Mouse (Mus musculus): ENCODE measurements around the gene Nepn.

Gene Nepn

GRCm38 (mm10) chr10:52388922-52389430 lies at the start of gene Nepn:
Nepn (plus strand) TSS chr10:52388972.
- TF ChIP-seq GATA4 (IDR thresholded peaks at IDR 0.05; ENCODE audit: insufficient replicate concordance, low read length), result no peak

DNA sequence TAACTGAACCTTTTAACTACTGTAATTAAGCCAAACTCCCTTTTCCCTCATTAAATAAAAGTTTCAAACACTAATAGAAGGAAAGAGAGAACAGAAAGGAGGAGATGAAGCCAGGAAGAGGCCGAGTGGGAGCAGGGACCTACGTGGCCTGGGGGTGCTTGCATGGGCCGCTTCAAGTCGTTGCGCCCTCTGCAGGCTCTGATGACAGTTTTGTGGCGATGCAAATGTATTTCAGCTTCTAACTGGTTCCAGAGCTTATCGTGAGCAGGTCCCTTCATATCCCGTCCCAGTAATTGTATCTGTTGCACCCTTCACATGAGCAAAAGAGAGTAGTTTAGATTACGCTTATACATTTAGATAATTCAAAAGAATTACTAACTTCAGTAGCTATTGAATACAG lies 35.6 kb upstream of the Nepn start:
- TF ChIP-seq GATA4 (IDR thresholded peaks at IDR 0.05; ENCODE audit: insufficient replicate concordance, low read length), result no peak

DNA sequence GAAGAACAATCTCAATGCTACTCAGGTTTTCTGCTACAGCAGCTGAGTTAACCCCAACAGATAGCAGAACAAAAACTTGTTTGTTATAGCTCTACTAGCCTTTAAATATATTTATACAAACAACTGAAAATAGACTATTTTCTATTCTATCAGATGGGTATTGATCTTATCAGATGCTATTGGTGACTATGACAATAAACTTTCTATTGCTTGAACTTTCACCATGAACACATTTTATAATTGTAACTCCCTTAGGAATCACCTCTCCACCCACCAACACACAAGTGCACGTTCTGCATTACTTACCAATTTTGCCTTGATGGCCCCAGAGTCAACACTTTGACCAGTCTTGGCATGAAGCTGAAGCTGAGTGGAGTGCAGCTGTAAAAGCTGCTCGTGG lies 30.3 kb upstream of the Nepn start, which contains the start of gene Gm26741:
TSS of gene Gm26741 (plus strand) at position 301 of the 400 bp plus-strand sequence.
- TF ChIP-seq GATA4 (IDR thresholded peaks at IDR 0.05; ENCODE audit: insufficient replicate concordance, low read length), result no peak

DNA sequence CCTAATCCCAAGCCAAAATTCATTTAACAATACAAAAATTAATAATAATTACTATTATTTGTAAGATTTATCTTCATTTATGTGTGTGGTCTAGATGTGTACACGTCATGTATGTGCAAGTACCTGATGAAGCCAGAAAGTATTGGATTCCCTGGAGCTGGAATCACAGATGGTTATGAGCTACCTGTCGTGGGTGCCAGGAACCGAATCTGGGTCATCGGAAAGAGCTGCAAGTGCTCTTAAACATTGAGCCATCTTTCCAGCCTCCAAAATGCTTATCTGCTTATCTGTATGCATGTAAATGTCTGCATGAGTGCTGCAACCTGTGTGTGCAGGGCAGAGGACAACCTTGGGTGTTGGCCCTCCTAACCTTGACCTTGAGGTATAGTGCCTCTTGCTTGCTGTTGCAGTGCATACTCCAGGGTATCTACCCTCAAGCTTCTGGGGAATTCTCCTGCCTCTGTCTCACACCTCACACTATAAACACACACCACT lies 28.5 kb upstream of the Nepn start:
- no peak for TF ChIP-seq GATA4 (IDR thresholded peaks at IDR 0.05; ENCODE audit: insufficient replicate concordance, low read length)

- no peak for TF ChIP-seq GATA4 (IDR thresholded peaks at IDR 0.05; ENCODE audit: insufficient replicate concordance, low read length)
Measured at GRCm38 (mm10) chr10:52360862-52361609, 27.7 kb upstream of the Nepn start.

DNA sequence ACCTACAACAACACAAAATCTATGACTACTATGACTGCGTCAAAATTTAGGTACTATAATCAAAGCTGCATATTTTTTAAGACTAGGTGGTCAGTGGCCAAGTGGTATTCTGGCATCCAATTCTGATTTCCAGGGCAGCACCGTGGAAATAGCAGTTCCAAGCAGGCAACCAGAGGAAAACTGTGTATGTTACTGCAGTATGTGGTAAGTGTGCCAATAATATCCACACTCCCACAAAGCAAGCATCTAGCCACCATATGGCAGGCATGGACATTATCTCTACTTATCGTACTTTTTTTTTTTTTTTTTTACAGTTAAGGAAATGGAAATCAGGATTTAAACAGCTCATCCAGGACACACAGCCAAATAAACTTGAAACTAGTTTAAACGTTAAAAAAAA lies 20.4 kb upstream of the Nepn start:
- no peak for TF ChIP-seq GATA4 (IDR thresholded peaks at IDR 0.05; ENCODE audit: insufficient replicate concordance, low read length)

DNA sequence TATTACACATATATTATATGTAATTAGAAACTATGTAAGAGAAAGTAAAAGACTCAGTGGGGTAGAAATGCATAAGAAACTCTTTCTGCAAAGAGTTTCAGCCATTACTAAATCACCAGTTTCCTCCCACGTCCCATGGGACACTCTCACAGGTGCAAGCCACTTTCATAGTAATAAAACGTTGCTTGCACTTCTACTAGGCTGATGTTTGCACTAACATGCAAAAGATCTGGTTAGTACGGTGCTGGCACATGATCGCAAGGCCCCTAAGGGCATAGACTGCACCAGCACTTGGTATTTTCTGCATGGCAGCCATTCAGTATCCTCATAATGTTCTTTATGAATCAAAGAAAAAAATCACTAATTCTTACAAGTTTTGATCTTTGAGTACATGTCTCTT lies 14.9 kb upstream of the Nepn start:
- TF ChIP-seq GATA4 (IDR thresholded peaks at IDR 0.05; ENCODE audit: insufficient replicate concordance, low read length), result no peak

DNA sequence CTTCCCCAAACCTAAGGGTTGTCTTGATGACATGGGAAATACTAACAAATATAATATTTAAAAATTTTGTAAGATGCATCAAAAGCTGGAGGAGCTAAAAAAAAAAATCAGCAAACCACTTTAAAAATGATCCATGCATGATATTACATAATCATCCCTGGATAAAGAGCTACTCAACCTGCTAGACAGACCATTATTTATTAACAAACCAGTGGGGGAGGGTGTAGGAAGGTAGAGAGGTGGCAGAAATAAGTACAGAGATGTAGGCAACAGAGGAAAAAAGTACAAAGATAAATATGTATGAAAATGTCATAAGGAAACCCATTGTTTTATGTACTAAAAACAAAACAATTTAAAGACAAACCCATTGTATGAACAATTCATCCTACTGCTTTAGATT lies 14.1 kb upstream of the Nepn start:
- TF ChIP-seq GATA4 (IDR thresholded peaks at IDR 0.05; ENCODE audit: insufficient replicate concordance, low read length), result no peak

- no peak for TF ChIP-seq GATA4 (IDR thresholded peaks at IDR 0.05; ENCODE audit: insufficient replicate concordance, low read length)
Measured at GRCm38 (mm10) chr10:52376422-52376821, 12.3 kb upstream of the Nepn start.

DNA sequence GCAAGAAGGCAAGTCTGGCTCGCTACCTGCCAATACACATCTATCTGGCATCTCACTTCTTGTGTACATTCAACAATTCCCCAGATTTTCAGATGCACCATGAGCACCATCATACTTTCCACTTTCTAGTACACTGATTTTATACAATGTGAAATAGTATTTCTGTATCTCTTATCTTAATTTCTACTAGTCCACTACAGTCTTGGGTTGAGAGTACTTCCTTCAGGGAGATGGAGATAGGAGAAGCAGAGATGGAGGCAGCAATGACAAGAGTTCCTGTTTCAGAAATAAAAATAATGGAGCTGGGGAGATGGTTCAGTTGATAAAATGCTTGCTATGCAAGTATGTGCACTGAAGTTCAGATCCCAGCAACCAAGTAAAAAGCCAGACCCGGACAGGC lies 11.0 kb upstream of the Nepn start:
- no peak for TF ChIP-seq GATA4 (IDR thresholded peaks at IDR 0.05; ENCODE audit: insufficient replicate concordance, low read length)

DNA sequence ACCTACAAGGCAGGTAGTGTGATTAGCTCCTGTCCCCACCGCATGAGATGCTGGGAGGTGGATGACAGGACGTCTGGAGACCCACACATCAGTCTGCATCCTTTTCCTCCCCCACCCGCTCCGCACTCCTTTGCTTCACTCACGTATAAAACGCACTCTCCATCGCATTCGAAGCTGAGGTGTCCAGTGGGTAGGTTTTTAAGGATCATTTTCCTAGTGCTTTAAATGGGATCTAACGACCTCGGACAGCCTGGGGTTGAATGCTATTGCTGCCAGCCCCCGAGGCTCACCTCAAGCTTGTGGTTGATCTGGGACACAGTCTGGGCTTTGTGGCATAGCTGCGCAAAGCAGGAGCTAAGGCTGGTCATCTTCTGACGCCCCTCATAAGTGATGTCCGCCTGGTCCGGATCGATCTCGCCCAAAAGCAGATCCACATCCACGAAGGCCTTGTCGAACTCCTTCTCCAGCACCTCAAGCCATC lies 7.4 kb upstream of the Nepn start:
- no peak for TF ChIP-seq GATA4 (IDR thresholded peaks at IDR 0.05; ENCODE audit: insufficient replicate concordance, low read length)

DNA sequence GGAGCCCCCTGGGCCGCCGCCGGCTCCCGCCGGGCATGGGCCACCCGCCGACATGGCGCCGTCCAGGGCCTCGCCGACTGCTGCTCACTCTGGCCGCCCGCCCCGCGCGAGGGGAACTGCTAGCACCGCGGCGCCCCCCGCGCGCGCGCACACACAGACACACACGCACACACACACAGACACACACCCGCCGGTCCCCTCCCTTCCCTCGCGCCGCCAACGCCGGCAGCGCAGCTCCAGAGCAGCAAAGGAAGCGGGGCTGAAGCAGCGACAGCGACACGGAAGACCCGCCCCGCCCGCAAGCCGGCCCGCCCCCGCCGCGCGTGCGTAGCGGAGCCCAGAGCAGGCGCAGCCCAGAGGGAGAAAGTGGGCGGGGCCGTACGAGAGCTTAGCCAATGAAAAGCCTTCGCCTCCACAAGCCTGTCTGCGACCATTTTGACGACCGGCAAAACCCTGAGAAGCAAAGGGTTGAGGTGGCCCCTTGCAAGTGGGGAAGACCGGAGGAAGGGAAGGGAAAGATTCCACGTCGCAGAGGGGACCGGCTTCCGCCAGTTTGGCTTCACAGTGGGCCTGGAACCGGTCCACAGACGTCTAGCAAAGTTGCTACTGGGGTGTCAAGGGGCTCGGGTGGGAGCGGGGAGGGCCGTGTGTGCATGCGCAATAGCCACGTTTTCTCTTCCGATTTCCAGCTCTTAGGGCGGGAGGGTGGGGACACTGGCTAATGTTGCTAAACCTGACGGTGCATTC lies 6.8 kb upstream of the Nepn start, which contains the start of gene Gopc:
TSS of gene Gopc (minus strand) at position 280 of the 747 bp plus-strand sequence.
- TF ChIP-seq GATA4 (IDR thresholded peaks at IDR 0.05; ENCODE audit: insufficient replicate concordance, low read length), result no peak

GRCm38 (mm10) chr10:52383022-52383421 lies 5.8 kb upstream of the Nepn start:
- no peak for TF ChIP-seq GATA4 (IDR thresholded peaks at IDR 0.05; ENCODE audit: insufficient replicate concordance, low read length)

GRCm38 (mm10) chr10:52383522-52383921 lies 5.2 kb upstream of the Nepn start:
- no peak for TF ChIP-seq GATA4 (IDR thresholded peaks at IDR 0.05; ENCODE audit: insufficient replicate concordance, low read length)

DNA sequence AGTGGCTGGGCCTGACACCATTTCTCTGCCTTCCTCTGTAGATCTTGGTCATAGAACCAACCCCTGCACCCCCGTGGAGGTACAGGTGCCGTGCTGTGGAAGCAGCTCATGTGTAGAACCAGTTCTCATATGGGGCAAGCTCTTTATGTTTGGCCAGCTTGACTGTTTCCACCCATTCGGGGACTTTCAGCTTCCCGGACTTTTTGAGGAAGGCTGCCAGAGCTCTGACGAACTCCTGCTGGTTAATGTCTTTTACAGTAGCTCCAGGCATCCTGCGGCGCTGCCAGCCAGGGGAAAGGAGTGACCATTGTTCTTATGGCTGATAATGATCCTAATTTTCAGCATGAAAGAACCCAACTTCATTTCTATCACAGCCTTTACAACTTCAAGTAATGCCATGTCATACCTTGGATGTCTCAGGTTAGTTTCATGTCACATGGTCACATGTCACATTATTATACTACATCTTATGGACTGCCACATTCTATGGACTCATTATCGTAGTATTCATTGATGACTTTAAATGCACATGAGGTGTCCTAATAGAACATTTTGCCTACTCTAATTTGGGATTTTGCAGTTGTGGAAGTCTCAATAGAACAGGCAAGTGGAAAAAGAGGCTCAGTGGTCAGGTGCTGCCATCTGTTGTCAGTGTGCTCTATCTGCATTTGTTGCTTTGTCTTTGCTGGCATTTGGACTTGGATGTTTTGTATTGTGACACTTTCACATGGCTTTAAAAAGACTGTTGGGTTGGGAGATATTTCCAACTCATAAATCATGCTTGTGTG lies 3.8 kb upstream of the Nepn start:
- no peak for TF ChIP-seq GATA4 (IDR thresholded peaks at IDR 0.05; ENCODE audit: insufficient replicate concordance, low read length)
